Mouse (Mus musculus): ENCODE data around the gene Mapk8ip1. TPM values are rescaled to one million over a fixed set of nuclear protein-coding genes. Genes with fewer than 3 reads are reported as not detected.

The Mapk8ip1 gene
- polyA plus RNA-seq, 1 experiment from 2014 or later, result 28.2 TPM

GRCm38 (mm10) chr2:92359301-92359700, 41.8 kb downstream of the Mapk8ip1 start:
- no peaks in the 10 kb centered on the region for H3K27me3 ChIP-seq (ENCODE audit: insufficient read depth, low read length)
- H3K4me1 ChIP-seq (replicated peaks; ENCODE audit: insufficient read depth, low read length), result no peaks in the 10 kb centered on the region
- ATAC-seq (replicated peaks; ENCODE audit: low FRiP score, low read depth) (no peak), DNase-seq (ENCODE audit: low spot score) (no peak)
- H3K27ac ChIP-seq, result no peak overlapping the region
- WGBS, result 95% methylated on average over 2 of the region's 2 CpGs
- no peak overlapping the region for H3K4me2 ChIP-seq (ENCODE audit: low read length)
- H3K9ac ChIP-seq (ENCODE audit: low read depth, low read length), result no peak overlapping the region
- H3K4me3 ChIP-seq (replicated peaks; ENCODE audit: low read depth, low read length), result no peak overlapping the region
- no peak for TF ChIP-seq CTCF (IDR thresholded peaks at IDR 0.05; ENCODE audit: low read depth)
- H3K9me3 ChIP-seq (replicated peaks; ENCODE audit: low read length), result no peaks in the 10 kb centered on the region
- H3K36me3 ChIP-seq (ENCODE audit: insufficient read depth, low read length), result peaks cover 44% of the 10 kb centered on the region

DNA sequence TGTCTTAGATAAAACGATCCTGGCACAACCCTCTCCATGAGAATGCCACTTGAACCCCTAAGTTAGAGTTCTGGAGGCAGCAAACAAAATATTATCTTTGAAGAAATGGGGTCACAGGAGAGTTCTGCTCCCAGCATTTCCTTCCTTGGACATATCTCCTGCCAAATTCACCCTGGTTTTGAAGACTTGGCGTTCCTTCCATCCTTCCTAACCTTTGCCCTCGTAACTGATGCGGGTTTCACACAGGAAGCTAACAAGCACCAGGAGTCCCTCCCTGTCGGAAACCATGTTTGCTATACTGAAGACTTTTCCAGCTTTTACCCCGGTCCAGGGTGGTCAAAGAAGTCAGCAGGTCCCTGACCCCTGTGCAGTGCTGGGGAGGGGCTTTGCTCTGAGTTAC, 46.8 kb downstream of the Mapk8ip1 start:
- TF ChIP-seq CTCF (IDR thresholded peaks at IDR 0.05; ENCODE audit: low read depth), result no peak
- Histone ChIP-seq H3K4me1 (replicated peaks; ENCODE audit: insufficient read depth, low read length) (no peaks in the 10 kb centered on the region), H3K4me3 (replicated peaks; ENCODE audit: low read depth, low read length) (no peak overlapping the region), H3K27me3 (ENCODE audit: insufficient read depth, low read length) (no peaks in the 10 kb centered on the region), H3K9me3 (replicated peaks; ENCODE audit: low read length) (no peaks in the 10 kb centered on the region), H3K36me3 (ENCODE audit: insufficient read depth, low read length) (peaks cover 31% of the 10 kb centered on the region), H3K27ac (no peak overlapping the region), H3K9ac (ENCODE audit: low read depth, low read length) (no peak overlapping the region), H3K4me2 (ENCODE audit: low read length) (no peak overlapping the region)
- DNase-seq (ENCODE audit: low spot score) (no peak), ATAC-seq (replicated peaks; ENCODE audit: low FRiP score, low read depth) (no peak)
- 41% methylated on average over 6 of the region's 6 CpGs for WGBS

GRCm38 (mm10) chr2:92353402-92353801, 47.7 kb downstream of the Mapk8ip1 start:
- Histone ChIP-seq H3K9me3 (replicated peaks; ENCODE audit: low read length) (no peaks in the 10 kb centered on the region), H3K36me3 (ENCODE audit: insufficient read depth, low read length) (peaks cover 33% of the 10 kb centered on the region), H3K27ac (no peak overlapping the region), H3K4me2 (ENCODE audit: low read length) (no peak overlapping the region), H3K4me1 (replicated peaks; ENCODE audit: insufficient read depth, low read length) (no peaks in the 10 kb centered on the region), H3K4me3 (replicated peaks; ENCODE audit: low read depth, low read length) (no peak overlapping the region), H3K27me3 (ENCODE audit: insufficient read depth, low read length) (no peaks in the 10 kb centered on the region), H3K9ac (ENCODE audit: low read depth, low read length) (no peak overlapping the region)
- ATAC-seq (replicated peaks; ENCODE audit: low FRiP score, low read depth), result no peak
- 78% methylated on average over 5 of the region's 5 CpGs for WGBS
- DNase-seq (ENCODE audit: low spot score), result no peak
- no peak for TF ChIP-seq CTCF (IDR thresholded peaks at IDR 0.05; ENCODE audit: low read depth)

GRCm38 (mm10) chr2:92350686-92351085, 50.4 kb downstream of the Mapk8ip1 start:
- H3K27ac ChIP-seq, result peak overlapping the region; percentile 34; the same call in 1 of the 2 replicates

DNA sequence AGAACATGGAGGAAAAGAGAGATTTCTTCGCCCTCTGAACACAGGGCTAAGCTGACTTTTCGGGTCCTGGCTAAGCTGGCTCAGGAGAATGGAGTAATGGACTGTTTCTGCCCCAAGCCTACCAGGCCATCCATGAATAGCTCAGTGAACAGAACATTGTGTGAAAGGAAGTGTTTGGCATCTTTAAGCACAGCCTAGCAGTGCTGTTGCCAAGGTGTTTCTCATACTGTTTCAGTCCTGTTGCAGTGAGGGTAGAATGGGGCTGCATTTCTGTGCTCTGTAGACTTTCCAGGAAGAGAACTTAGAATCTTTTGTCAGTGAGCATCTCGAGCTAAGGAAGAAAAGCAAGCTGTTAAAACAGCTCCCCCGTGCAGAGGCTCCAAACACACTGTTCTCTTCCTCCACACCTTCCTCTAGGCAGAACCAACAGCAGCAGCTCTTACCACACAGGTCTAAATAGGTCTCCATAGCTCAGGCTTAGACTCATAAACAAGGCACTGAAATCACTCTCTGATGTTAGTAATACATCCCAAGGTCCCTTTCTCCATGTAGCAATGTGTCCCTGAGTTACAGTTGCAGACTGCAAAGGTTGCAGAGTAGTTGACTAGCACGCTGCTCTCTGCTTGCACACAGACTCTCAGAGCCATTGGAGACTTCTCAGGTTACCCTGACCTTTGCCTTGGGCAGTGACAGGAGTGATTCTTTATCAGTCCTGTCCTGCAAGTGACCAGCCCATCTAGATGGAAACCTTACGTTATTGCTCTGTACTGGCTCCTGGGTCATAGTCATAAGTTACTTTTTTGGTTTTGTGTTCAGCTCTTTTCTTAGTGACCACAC, 51.3 kb downstream of the Mapk8ip1 start:
- DNase-seq (ENCODE audit: low spot score), result no peak
- Histone ChIP-seq H3K4me2 (ENCODE audit: low read length) (no peak overlapping the region), H3K4me1 (replicated peaks; ENCODE audit: insufficient read depth, low read length) (no peaks in the 10 kb centered on the region), H3K27me3 (ENCODE audit: insufficient read depth, low read length) (no peaks in the 10 kb centered on the region), H3K9me3 (replicated peaks; ENCODE audit: low read length) (no peaks in the 10 kb centered on the region), H3K9ac (ENCODE audit: low read depth, low read length) (no peak overlapping the region), H3K4me3 (replicated peaks; ENCODE audit: low read depth, low read length) (no peak overlapping the region), H3K36me3 (ENCODE audit: insufficient read depth, low read length) (peaks cover 24% of the 10 kb centered on the region), H3K27ac (0 out of 2 replicates have a peak overlapping the region, but pooled peaks have one; percentile 6)
- TF ChIP-seq CTCF (IDR thresholded peaks at IDR 0.05; ENCODE audit: low read depth), result no peak
- ATAC-seq (replicated peaks; ENCODE audit: low FRiP score, low read depth), result no peak
- 45% methylated on average over 6 of the region's 6 CpGs for WGBS

More at GRCm38 (mm10) chr2:92350686-92351085, 50.4 kb downstream of the Mapk8ip1 start:
- Histone ChIP-seq H3K4me3 (replicated peaks; ENCODE audit: low read depth, low read length) (no peak overlapping the region), H3K9me3 (replicated peaks; ENCODE audit: low read length) (no peaks in the 10 kb centered on the region), H3K4me1 (replicated peaks; ENCODE audit: insufficient read depth, low read length) (no peaks in the 10 kb centered on the region), H3K4me2 (ENCODE audit: low read length) (no peak overlapping the region), H3K27me3 (ENCODE audit: insufficient read depth, low read length) (no peaks in the 10 kb centered on the region), H3K9ac (ENCODE audit: low read depth, low read length) (no peak overlapping the region), H3K36me3 (ENCODE audit: insufficient read depth, low read length) (peaks cover 27% of the 10 kb centered on the region)
- ATAC-seq (replicated peaks; ENCODE audit: low FRiP score, low read depth), result peak; percentile 29; the same call in 1 of the 2 replicates
- WGBS, result 33% methylated on average over 5 of the region's 5 CpGs
- TF ChIP-seq CTCF (IDR thresholded peaks at IDR 0.05; ENCODE audit: low read depth), result no peak
- no peak for DNase-seq (ENCODE audit: low spot score)

- Histone ChIP-seq H3K27ac (no peak overlapping the region), H3K27me3 (ENCODE audit: insufficient read depth, low read length) (no peaks in the 10 kb centered on the region), H3K36me3 (ENCODE audit: insufficient read depth, low read length) (peaks cover 34% of the 10 kb centered on the region), H3K9me3 (replicated peaks; ENCODE audit: low read length) (no peaks in the 10 kb centered on the region), H3K4me2 (ENCODE audit: low read length) (no peak overlapping the region), H3K4me3 (replicated peaks; ENCODE audit: low read depth, low read length) (no peak overlapping the region), H3K9ac (ENCODE audit: low read depth, low read length) (no peak overlapping the region), H3K4me1 (replicated peaks; ENCODE audit: insufficient read depth, low read length) (no peaks in the 10 kb centered on the region)
- DNase-seq (ENCODE audit: low spot score) (no peak), ATAC-seq (replicated peaks; ENCODE audit: low FRiP score, low read depth) (no peak)
- WGBS, result 92% methylated on average over 2 of the region's 2 CpGs
- TF ChIP-seq CTCF (IDR thresholded peaks at IDR 0.05; ENCODE audit: low read depth), result no peak
Observed at GRCm38 (mm10) chr2:92347191-92347590, 53.9 kb downstream of the Mapk8ip1 start.

Data from kidney, postnatal 0 days (tissue).